Mouse (Mus musculus) intestine, embryonic 15.5 days (tissue): ENCODE data around the gene Sbp. TPM values are rescaled to one million over a fixed set of nuclear protein-coding genes. Genes with fewer than 3 reads are reported as not detected.
"Not testable (repeated sequence)": the region's sequence is repeated elsewhere in the genome, so short reads cannot be mapped to it uniquely, and the experiment has no call there.

Experiments used
- ATAC-seq: fragments of 200-750 bp; cut with Nextera tagmentation; 2 replicates; pipeline ENCODE4 v1.8.0; 2017; ENCODE audit warnings: moderate TSS enrichment, moderate library complexity
- H3K27ac ChIP-seq: fragments of 300-500 bp; sonication (generic); 2 replicates; pipeline ENCODE4 v1.5.1; 2015; ENCODE audit warnings: mild to moderate bottlenecking, inconsistent platforms
- H3K27me3 ChIP-seq: fragments of 300-500 bp; sonication (generic); replicated peaks from 2 replicates; pipeline ENCODE4 v1.6.1; 2015; ENCODE audit warnings: inconsistent platforms
- H3K36me3 ChIP-seq: fragments of 300-500 bp; sonication (generic); 2 replicates; pipeline ENCODE4 v1.6.1; 2015; ENCODE audit warnings: inconsistent platforms
- H3K4me1 ChIP-seq: fragments of 300-500 bp; sonication (generic); replicated peaks from 2 replicates; pipeline ENCODE4 v1.6.1; 2015; ENCODE audit warnings: inconsistent platforms
- H3K4me2 ChIP-seq: fragments of 300-500 bp; sonication (generic); replicated peaks from 2 replicates; pipeline ENCODE4 v1.6.1; 2015; ENCODE audit warnings: mild to moderate bottlenecking, inconsistent platforms
- H3K4me3 ChIP-seq: fragments of 300-500 bp; sonication (generic); replicated peaks from 2 replicates; pipeline ENCODE4 v1.5.1; 2015; ENCODE audit warnings: inconsistent platforms
- H3K9ac ChIP-seq: fragments of 300-500 bp; sonication (generic); 2 replicates; pipeline ENCODE4 v1.6.1; 2015; ENCODE audit warnings: inconsistent platforms
- H3K9me3 ChIP-seq: fragments of 300-500 bp; sonication (generic); 2 replicates; pipeline ENCODE4 v1.6.1; 2016; ENCODE audit warnings: inconsistent platforms
- WGBS: fragments of 180-500 bp; shearing (Covaris S2); methylation state at CpG from one replicate; pipeline ENCODE4 v1.1.7; 2015; 5-methylcytosine and 5-hydroxymethylcytosine counted together
- polyA plus RNA-seq: library from polyadenylated mRNA; unstranded; fragments of >200 nt; fragmentation: Nextera tagmentation; extraction: Ambion mirVana; gene quantifications from 2 replicates; pipeline ENCODE4 v1.2.1, GENCODE M21; 2015

The Sbp gene
- not detected in 2 replicates for polyA plus RNA-seq

- no peak within 1 kb of the TSS for H3K9ac ChIP-seq
- H3K4me1 ChIP-seq = no peaks in the 10 kb centered on the region
- H3K4me3 ChIP-seq = no peak within 1 kb of the TSS
- no peaks in the 10 kb centered on the region for H3K9me3 ChIP-seq
- H3K27me3 ChIP-seq = no peaks in the 10 kb centered on the region
- H3K36me3 ChIP-seq = no peaks in the 10 kb centered on the region
- no peak for ATAC-seq
- no peak within 1 kb of the TSS for H3K27ac ChIP-seq
- no peak within 1 kb of the TSS for H3K4me2 ChIP-seq
Observed at GRCm38 (mm10) chr17:23941372-23941771, at the start of gene Sbp. Gene Sbp, plus strand, starts transcription at chr17:23941672.

GRCm38 (mm10) chr17:23917158-23917557, 24.3 kb upstream of the Sbp start, which contains the start of gene Dcpp3:
Gene Dcpp3, plus strand, starts transcription at chr17:23917458.
- not testable (repeated sequence) for H3K4me1 ChIP-seq, ATAC-seq, H3K36me3 ChIP-seq, H3K27me3 ChIP-seq, H3K9ac ChIP-seq, H3K4me2 ChIP-seq, H3K4me3 ChIP-seq, H3K9me3 ChIP-seq, H3K27ac ChIP-seq
- 70% methylated on average over 4 of the region's 4 CpGs for WGBS

GRCm38 (mm10) chr17:23924531-23925007, 16.9 kb upstream of the Sbp start:
- H3K4me2 ChIP-seq = peak overlapping the region; percentile 80
- peak overlapping the region; percentile 52 for H3K4me3 ChIP-seq
- H3K27ac ChIP-seq = peak overlapping the region; percentile 95
- no peaks in the 10 kb centered on the region for H3K9me3 ChIP-seq
- peaks cover 7% of the 10 kb centered on the region; the same call in 1 of the 2 replicates for H3K4me1 ChIP-seq
- H3K36me3 ChIP-seq = no peaks in the 10 kb centered on the region
- H3K9ac ChIP-seq = peak overlapping the region; percentile 78
- under 1% methylated on average over 29 of the region's 29 CpGs for WGBS
- no peaks in the 10 kb centered on the region for H3K27me3 ChIP-seq
- ATAC-seq = peak; percentile 99

- H3K4me3 ChIP-seq = peak overlapping the region; percentile 52
- H3K36me3 ChIP-seq = no peaks in the 10 kb centered on the region
- H3K4me1 ChIP-seq = peaks cover 7% of the 10 kb centered on the region; the same call in 1 of the 2 replicates
- ATAC-seq = peak; percentile 89
- no peaks in the 10 kb centered on the region for H3K9me3 ChIP-seq
- H3K9ac ChIP-seq = peak overlapping the region; percentile 78
- H3K27ac ChIP-seq = peak overlapping the region; percentile 95
- no peaks in the 10 kb centered on the region for H3K27me3 ChIP-seq
- under 1% methylated on average over 14 of the region's 14 CpGs for WGBS
- H3K4me2 ChIP-seq = peak overlapping the region; percentile 80
Observed at GRCm38 (mm10) chr17:23925090-23925493, 16.4 kb upstream of the Sbp start.

GRCm38 (mm10) chr17:23931157-23931556, 10.3 kb upstream of the Sbp start:
- no peaks in the 10 kb centered on the region for H3K36me3 ChIP-seq
- H3K4me2 ChIP-seq = no peak overlapping the region
- no peak for ATAC-seq
- no peaks in the 10 kb centered on the region for H3K27me3 ChIP-seq
- no peak overlapping the region for H3K27ac ChIP-seq
- H3K9ac ChIP-seq = no peak overlapping the region
- no peaks in the 10 kb centered on the region for H3K4me1 ChIP-seq
- no peaks in the 10 kb centered on the region for H3K9me3 ChIP-seq
- H3K4me3 ChIP-seq = no peak overlapping the region
- 61% methylated on average over 5 of the region's 5 CpGs for WGBS

- H3K4me2 ChIP-seq, H3K4me3 ChIP-seq, H3K9me3 ChIP-seq, H3K36me3 ChIP-seq, H3K27ac ChIP-seq, ATAC-seq, H3K27me3 ChIP-seq, H3K9ac ChIP-seq, H3K4me1 ChIP-seq: not testable (repeated sequence)
- WGBS = 78% methylated on average over 4 of the region's 4 CpGs
Observed at GRCm38 (mm10) chr17:23947486-23947885, 6.0 kb downstream of the Sbp start.

- Histone ChIP-seq H3K27ac (no peak overlapping the region), H3K4me2 (no peak overlapping the region), H3K36me3 (no peaks in the 10 kb centered on the region), H3K4me3 (no peak overlapping the region), H3K9ac (no peak overlapping the region), H3K9me3 (no peaks in the 10 kb centered on the region), H3K27me3 (no peaks in the 10 kb centered on the region), H3K4me1 (no peaks in the 10 kb centered on the region)
- 80% methylated on average over 2 of the region's 2 CpGs for WGBS
- no peak for ATAC-seq
Observed at GRCm38 (mm10) chr17:23949068-23949467, 7.6 kb downstream of the Sbp start.

- not testable (repeated sequence) for H3K4me2 ChIP-seq, H3K36me3 ChIP-seq, H3K4me1 ChIP-seq, H3K9me3 ChIP-seq, H3K9ac ChIP-seq, H3K27me3 ChIP-seq, ATAC-seq, H3K27ac ChIP-seq, H3K4me3 ChIP-seq
- 70% methylated on average over 4 of the region's 4 CpGs for WGBS
Observed at GRCm38 (mm10) chr17:23950828-23951227, 9.4 kb downstream of the Sbp start.

- Histone ChIP-seq H3K27ac (no peak within 1 kb of the TSS), H3K9me3 (no peaks in the 10 kb centered on the region), H3K27me3 (no peaks in the 10 kb centered on the region), H3K4me3 (no peak within 1 kb of the TSS), H3K36me3 (no peaks in the 10 kb centered on the region), H3K9ac (no peak within 1 kb of the TSS), H3K4me1 (peaks cover 8% of the 10 kb centered on the region), H3K4me2 (no peak within 1 kb of the TSS)
- 81% methylated on average over 5 of the region's 5 CpGs for WGBS
- no peak for ATAC-seq
Observed at GRCm38 (mm10) chr17:23955174-23955573, 13.7 kb downstream of the Sbp start, which contains the start of gene Sbpl. Gene Sbpl, minus strand, starts transcription at chr17:23955274.

GRCm38 (mm10) chr17:23960084-23960738, 18.7 kb downstream of the Sbp start:
- H3K4me2 ChIP-seq = no peak overlapping the region
- H3K27me3 ChIP-seq = no peaks in the 10 kb centered on the region
- no peak overlapping the region for H3K9ac ChIP-seq
- no peaks in the 10 kb centered on the region for H3K9me3 ChIP-seq
- WGBS = 37% methylated on average over 3 of the region's 3 CpGs
- peak overlapping the region; percentile 56; the same call in 1 of the 2 replicates for H3K27ac ChIP-seq
- peaks cover 9% of the 10 kb centered on the region for H3K4me1 ChIP-seq
- H3K36me3 ChIP-seq = no peaks in the 10 kb centered on the region
- peak; percentile 86 for ATAC-seq
- H3K4me3 ChIP-seq = no peak overlapping the region

GRCm38 (mm10) chr17:23961573-23962122, 20.2 kb downstream of the Sbp start:
- H3K9ac ChIP-seq = no peak overlapping the region
- peak; percentile 56 for ATAC-seq
- H3K4me3 ChIP-seq = no peak overlapping the region
- peak overlapping the region; percentile 22 for H3K27ac ChIP-seq
- no peaks in the 10 kb centered on the region for H3K36me3 ChIP-seq
- H3K4me1 ChIP-seq = peaks cover 14% of the 10 kb centered on the region
- no peak overlapping the region for H3K4me2 ChIP-seq
- no peaks in the 10 kb centered on the region for H3K27me3 ChIP-seq
- 53% methylated on average over 4 of the region's 4 CpGs for WGBS
- no peaks in the 10 kb centered on the region for H3K9me3 ChIP-seq

GRCm38 (mm10) chr17:23965805-23966425, 24.4 kb downstream of the Sbp start:
- WGBS = 54% methylated on average over 6 of the region's 6 CpGs
- H3K27ac ChIP-seq = no peak overlapping the region

More at GRCm38 (mm10) chr17:23965805-23966425, 24.4 kb downstream of the Sbp start:
- no peaks in the 10 kb centered on the region for H3K9me3 ChIP-seq
- H3K36me3 ChIP-seq = no peaks in the 10 kb centered on the region
- no peak overlapping the region for H3K9ac ChIP-seq
- no peak overlapping the region for H3K4me3 ChIP-seq
- H3K4me2 ChIP-seq = no peak overlapping the region
- H3K27me3 ChIP-seq = no peaks in the 10 kb centered on the region
- ATAC-seq = no peak
- H3K4me1 ChIP-seq = peaks cover 13% of the 10 kb centered on the region; the same call in 1 of the 2 replicates
